Mouse (Mus musculus) thymus, adult 2 months (tissue): ENCODE results near the gene F9.

ENCODE experiments used
- CTCF ChIP-seq: fragments of 200-500 bp; IDR thresholded peaks from 2 replicates; pipeline ENCODE4 v1.5.1; 2012; ENCODE audit warnings: mild to moderate bottlenecking, control low read depth, low read length, moderate library complexity, borderline replicate concordance; ENCODE audit not compliant: control insufficient read depth, poor library complexity, insufficient read depth; ENCODE audit errors: extremely low read depth
- POLR2A ChIP-seq: fragments of 200-500 bp; IDR thresholded peaks from 2 replicates; pipeline ENCODE4 v1.6.1; 2012; ENCODE audit warnings: mild to moderate bottlenecking, low read length, control low read depth, moderate library complexity; ENCODE audit not compliant: control insufficient read depth, poor library complexity, insufficient read depth; ENCODE audit errors: extremely low read depth

GRCm38 (mm10) chrX:60021595-60021994, 22.3 kb downstream of the F9 start:
- no peak for TF ChIP-seq CTCF
- no peak for TF ChIP-seq POLR2A
